Mouse (Mus musculus) hindbrain, postnatal 0 days (tissue): ENCODE results near the gene Adgrl2. TPM values are rescaled to one million over a fixed set of nuclear protein-coding genes. Genes with fewer than 3 reads are reported as not detected.

Source experiments
- ATAC-seq: fragments of 200-750 bp; cut with Nextera tagmentation; 2 replicates; pipeline ENCODE4 v1.8.0; 2017; ENCODE audit warnings: mild to moderate bottlenecking, moderate TSS enrichment, moderate library complexity
- DNase-seq: peaks from one replicate; pipeline ENCODE4 v3.0.0-alpha.2; 2015; ENCODE audit warnings: low spot score
- H3K27ac ChIP-seq: fragments of 300-500 bp; sonication (generic); 2 replicates; pipeline ENCODE4 v1.5.1; 2014; ENCODE audit warnings: mild to moderate bottlenecking
- H3K27me3 ChIP-seq: fragments of 300-500 bp; sonication (generic); 2 replicates; pipeline ENCODE4 v1.6.1; 2014; ENCODE audit warnings: low read length, mixed read lengths; ENCODE audit not compliant: insufficient read depth
- H3K36me3 ChIP-seq: fragments of 300-500 bp; sonication (generic); 2 replicates; pipeline ENCODE4 v1.6.1; 2014; ENCODE audit warnings: low read length, mixed read lengths; ENCODE audit not compliant: insufficient read depth
- H3K4me1 ChIP-seq: fragments of 300-500 bp; sonication (generic); 2 replicates; pipeline ENCODE4 v1.6.1; 2014; ENCODE audit warnings: antibody characterized with exemption, low read length, mixed read lengths; ENCODE audit not compliant: insufficient read depth
- H3K4me2 ChIP-seq: fragments of 300-500 bp; sonication (generic); 2 replicates; pipeline ENCODE4 v1.6.1; 2014; ENCODE audit warnings: low read depth, mild to moderate bottlenecking, low read length, moderate library complexity, mixed read lengths
- H3K4me3 ChIP-seq: fragments of 300-500 bp; sonication (generic); 2 replicates; pipeline ENCODE4 v1.5.1; 2014; ENCODE audit warnings: low read length
- H3K9ac ChIP-seq: fragments of 300-500 bp; sonication (generic); replicated peaks from 2 replicates; pipeline ENCODE4 v1.6.1; 2014; ENCODE audit warnings: mild to moderate bottlenecking, low read length, moderate library complexity, mixed read lengths
- H3K9me3 ChIP-seq: fragments of 300-500 bp; sonication (generic); 2 replicates; pipeline ENCODE4 v1.6.1; 2016; ENCODE audit warnings: low read length, mixed read lengths
- CTCF ChIP-seq: IDR thresholded peaks from 2 replicates; pipeline ENCODE4 v1.5.1; 2016; ENCODE audit warnings: antibody characterized with exemption, control low read depth, low read depth
- WGBS: fragments of 180-500 bp; shearing (Covaris S2); extraction: QIAGEN DNeasy Blood & Tissue Kit; methylation state at CpG from one replicate; pipeline ENCODE4 v1.1.7; 2014; 5-methylcytosine and 5-hydroxymethylcytosine counted together
- polyA plus RNA-seq: library from polyadenylated mRNA; unstranded; fragments of >200 nt; fragmentation: Nextera tagmentation; extraction: Ambion mirVana; gene quantifications from 2 replicates; pipeline ENCODE4 v1.2.1, GENCODE M21; 2015
- total RNA-seq: library from RNA; depleted of rRNA; stranded (reverse); fragments of >200 nt; gene quantifications from 2 replicates; pipeline ENCODE4 v1.2.3, GENCODE M21; 2014

Adgrl2 gene
- total and polyA plus RNA-seq, 2 experiments from 2014 or later = 81.2 to 106 TPM

GRCm38 (mm10) chr3:148947266-148947665, 43.1 kb downstream of the Adgrl2 start:
- TF ChIP-seq CTCF = no peak
- Histone ChIP-seq H3K27ac (no peak overlapping the region), H3K4me2 (no peak overlapping the region), H3K4me1 (no peaks in the 10 kb centered on the region), H3K27me3 (no peaks in the 10 kb centered on the region), H3K9me3 (no peaks in the 10 kb centered on the region), H3K4me3 (no peak overlapping the region), H3K36me3 (no peaks in the 10 kb centered on the region), H3K9ac (no peak overlapping the region)
- DNase-seq (no peak), ATAC-seq (no peak)
- 73% methylated on average over 6 of the region's 6 CpGs for WGBS

GRCm38 (mm10) chr3:148945534-148945933, 44.8 kb downstream of the Adgrl2 start:
- Histone ChIP-seq H3K36me3 (no peaks in the 10 kb centered on the region), H3K4me1 (no peaks in the 10 kb centered on the region), H3K9ac (no peak overlapping the region), H3K4me2 (peak overlapping the region; percentile 14; the same call in 1 of the 2 replicates), H3K27ac (no peak overlapping the region), H3K9me3 (no peaks in the 10 kb centered on the region), H3K4me3 (no peak overlapping the region), H3K27me3 (no peaks in the 10 kb centered on the region)
- 26% methylated on average over 8 of the region's 8 CpGs for WGBS
- no peak for ATAC-seq
- TF ChIP-seq CTCF = no peak
- DNase-seq = no peak

GRCm38 (mm10) chr3:148939457-148939856, 50.9 kb downstream of the Adgrl2 start:
- peak; percentile 40 for DNase-seq
- H3K4me1 ChIP-seq = no peaks in the 10 kb centered on the region
- H3K4me3 ChIP-seq = no peak overlapping the region
- H3K27ac ChIP-seq = no peak overlapping the region
- 30% methylated on average over 7 of the region's 7 CpGs for WGBS
- no peak for ATAC-seq
- no peaks in the 10 kb centered on the region for H3K27me3 ChIP-seq
- H3K9me3 ChIP-seq = no peaks in the 10 kb centered on the region
- H3K9ac ChIP-seq = no peak overlapping the region
- TF ChIP-seq CTCF = no peak; the same call in 1 of the 2 replicates
- H3K4me2 ChIP-seq = no peak overlapping the region
- H3K36me3 ChIP-seq = no peaks in the 10 kb centered on the region

GRCm38 (mm10) chr3:148935056-148935455, 55.3 kb downstream of the Adgrl2 start:
- no peaks in the 10 kb centered on the region for H3K27me3 ChIP-seq
- no peak overlapping the region for H3K27ac ChIP-seq
- DNase-seq = peak; percentile 49
- H3K4me3 ChIP-seq = no peak overlapping the region
- no peaks in the 10 kb centered on the region for H3K4me1 ChIP-seq
- WGBS = 63% methylated on average over 9 of the region's 9 CpGs
- H3K9me3 ChIP-seq = no peaks in the 10 kb centered on the region
- peak; percentile 83 for ATAC-seq
- H3K36me3 ChIP-seq = no peaks in the 10 kb centered on the region
- no peak overlapping the region for H3K9ac ChIP-seq
- TF ChIP-seq CTCF = no peak
- H3K4me2 ChIP-seq = no peak overlapping the region

- Histone ChIP-seq H3K27ac (no peak overlapping the region), H3K4me3 (no peak overlapping the region), H3K4me1 (no peaks in the 10 kb centered on the region), H3K27me3 (no peaks in the 10 kb centered on the region), H3K4me2 (no peak overlapping the region), H3K36me3 (no peaks in the 10 kb centered on the region), H3K9ac (no peak overlapping the region), H3K9me3 (no peaks in the 10 kb centered on the region)
- 91% methylated on average over 5 of the region's 5 CpGs for WGBS
- ATAC-seq (no peak), DNase-seq (no peak)
- no peak for TF ChIP-seq CTCF
Observed at GRCm38 (mm10) chr3:148934279-148934678, 56.1 kb downstream of the Adgrl2 start.

- Histone ChIP-seq H3K4me1 (no peaks in the 10 kb centered on the region), H3K27me3 (no peaks in the 10 kb centered on the region), H3K4me3 (no peak overlapping the region), H3K9ac (no peak overlapping the region), H3K36me3 (no peaks in the 10 kb centered on the region), H3K9me3 (no peaks in the 10 kb centered on the region), H3K27ac (no peak overlapping the region), H3K4me2 (no peak overlapping the region)
- no peak for TF ChIP-seq CTCF
- no peak for DNase-seq
- no peak for ATAC-seq
- 86% methylated on average over 6 of the region's 6 CpGs for WGBS
Observed at GRCm38 (mm10) chr3:148933160-148933559, 57.2 kb downstream of the Adgrl2 start.

GRCm38 (mm10) chr3:148930913-148931312, 59.4 kb downstream of the Adgrl2 start:
- H3K27me3 ChIP-seq = no peaks in the 10 kb centered on the region
- H3K9me3 ChIP-seq = no peaks in the 10 kb centered on the region
- no peak overlapping the region for H3K4me3 ChIP-seq
- no peaks in the 10 kb centered on the region for H3K4me1 ChIP-seq
- H3K27ac ChIP-seq = no peak overlapping the region
- H3K9ac ChIP-seq = no peak overlapping the region
- no peak overlapping the region for H3K4me2 ChIP-seq
- WGBS = 75% methylated on average over 6 of the region's 6 CpGs
- no peak for TF ChIP-seq CTCF
- H3K36me3 ChIP-seq = no peaks in the 10 kb centered on the region
- DNase-seq = no peak
- ATAC-seq = no peak
